Mouse (Mus musculus) neural tube, embryonic 12.5 days (tissue): ENCODE results near the gene Hist4h4. TPM values are rescaled to one million over a fixed set of nuclear protein-coding genes. Genes with fewer than 3 reads are reported as not detected.

ENCODE experiments used
- ATAC-seq: fragments of 200-750 bp; cut with Nextera tagmentation; 2 replicates; pipeline ENCODE4 v1.8.0; 2017; ENCODE audit warnings: low read depth, mild to moderate bottlenecking, moderate TSS enrichment, moderate library complexity; ENCODE audit not compliant: low FRiP score
- H3K27ac ChIP-seq: fragments of 300-500 bp; sonication (generic); 2 replicates; pipeline ENCODE4 v1.5.1; 2016
- H3K27me3 ChIP-seq: fragments of 300-500 bp; sonication (generic); replicated peaks from 2 replicates; pipeline ENCODE4 v1.6.1; 2016; ENCODE audit warnings: mild to moderate bottlenecking
- H3K36me3 ChIP-seq: fragments of 300-500 bp; sonication (generic); 2 replicates; pipeline ENCODE4 v1.6.1; 2016; ENCODE audit warnings: mild to moderate bottlenecking
- H3K4me1 ChIP-seq: fragments of 300-500 bp; sonication (generic); 2 replicates; pipeline ENCODE4 v1.6.1; 2016
- H3K4me2 ChIP-seq: fragments of 300-500 bp; sonication (generic); replicated peaks from 2 replicates; pipeline ENCODE4 v1.6.1; 2016; ENCODE audit warnings: mild to moderate bottlenecking
- H3K4me3 ChIP-seq: fragments of 300-500 bp; sonication (generic); 2 replicates; pipeline ENCODE4 v1.5.1; 2016
- H3K9ac ChIP-seq: fragments of 300-500 bp; sonication (generic); 2 replicates; pipeline ENCODE4 v1.6.1; 2016; ENCODE audit warnings: mild to moderate bottlenecking
- H3K9me3 ChIP-seq: fragments of 300-500 bp; sonication (generic); 2 replicates; pipeline ENCODE4 v1.6.1; 2016; ENCODE audit warnings: mild to moderate bottlenecking
- WGBS: fragments of 180-500 bp; shearing (Covaris S2); methylation state at CpG from one replicate; pipeline ENCODE4 v1.1.7; 2016; 5-methylcytosine and 5-hydroxymethylcytosine counted together
- microRNA-seq: library from miRNA; unstranded; fragments of <30 nt; microRNA quantifications from one replicate; pipeline ENCODE4, GENCODE M21; 2017
- polyA plus RNA-seq: library from polyadenylated mRNA; unstranded; fragments of >200 nt; fragmentation: Nextera tagmentation; extraction: Ambion mirVana; gene quantifications from 2 replicates; pipeline ENCODE4 v1.2.1, GENCODE M21; 2016

Hist4h4 gene
- polyA plus RNA-seq, 1 experiment from 2014 or later, result 0.67 TPM

- no peak overlapping the region for H3K4me2 ChIP-seq
- no peak overlapping the region for H3K27ac ChIP-seq
- no peak overlapping the region for H3K9ac ChIP-seq
- H3K27me3 ChIP-seq, result no peaks in the 10 kb centered on the region
- WGBS, result 90% methylated on average over 8 of the region's 8 CpGs
- H3K4me3 ChIP-seq, result no peak overlapping the region
- H3K4me1 ChIP-seq, result no peaks in the 10 kb centered on the region
- ATAC-seq, result no peak
- H3K9me3 ChIP-seq, result no peaks in the 10 kb centered on the region
- no peaks in the 10 kb centered on the region for H3K36me3 ChIP-seq
Observed at GRCm38 (mm10) chr6:136769143-136769542, 35.1 kb downstream of the Hist4h4 start.

DNA sequence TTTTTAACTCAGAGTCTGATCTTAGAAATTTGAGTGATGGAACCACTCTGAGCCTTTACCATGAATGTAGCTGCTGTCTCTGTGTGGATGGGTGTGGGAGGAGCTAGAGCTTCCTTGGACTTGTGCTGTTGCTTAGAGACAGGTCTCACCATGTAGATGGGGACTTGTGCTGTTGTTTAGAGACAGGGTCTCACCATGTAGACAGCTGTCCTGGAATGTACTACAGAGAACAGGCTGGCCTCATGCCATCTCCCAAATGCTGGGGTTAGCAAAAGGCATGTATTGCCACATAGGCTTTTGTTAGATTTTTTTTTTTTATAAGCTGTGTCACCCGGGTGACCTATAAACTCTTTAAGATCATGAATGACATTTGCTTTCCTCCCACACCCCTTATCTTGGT, 40.3 kb downstream of the Hist4h4 start:
- 90% methylated on average over 1 of the region's 1 CpGs for WGBS
- H3K4me1 ChIP-seq, result no peaks in the 10 kb centered on the region
- H3K4me3 ChIP-seq, result no peak overlapping the region
- H3K9me3 ChIP-seq, result no peaks in the 10 kb centered on the region
- no peak overlapping the region for H3K9ac ChIP-seq
- no peaks in the 10 kb centered on the region for H3K27me3 ChIP-seq
- no peak overlapping the region for H3K4me2 ChIP-seq
- no peak for ATAC-seq
- H3K27ac ChIP-seq, result no peak overlapping the region
- H3K36me3 ChIP-seq, result no peaks in the 10 kb centered on the region

Small RNAs within 50 kb of the gene (microRNA-seq; reads per million reads assigned to microRNA genes)
- gene Gm44364, result not detected

Other genes with a start within 250 kb of the Hist4h4 start
- gene Plbd1, start 142.5 kb downstream of the Hist4h4 start, polyA plus RNA-seq, result 1.3 and 2.0 TPM in 2 replicates
- gene Gucy2c, start 22.6 kb downstream of the Hist4h4 start, polyA plus RNA-seq, result 0.20 and 0.41 TPM in 2 replicates
- gene H2afj, start 3.8 kb upstream of the Hist4h4 start, polyA plus RNA-seq, result 123 and 127 TPM in 2 replicates
- 1.1 and 3.7 TPM in 2 replicates for gene BC049715, start 23.2 kb upstream of the Hist4h4 start, polyA plus RNA-seq
- 113 and 115 TPM in 2 replicates for gene Wbp11, start 23.8 kb upstream of the Hist4h4 start, polyA plus RNA-seq
- gene Smco3, start 31.0 kb upstream of the Hist4h4 start, polyA plus RNA-seq, result 0.29 and 1.5 TPM in 2 replicates
- 0.51 and 0.86 TPM in 2 replicates for gene Art4, start 53.3 kb upstream of the Hist4h4 start, polyA plus RNA-seq
- gene Mgp, start 71.4 kb upstream of the Hist4h4 start, polyA plus RNA-seq, result 8.8 and 13.0 TPM in 2 replicates
- gene Erp27, start 117.8 kb upstream of the Hist4h4 start, polyA plus RNA-seq, result not detected in 2 replicates
- gene Pde6h, start 119.4 kb upstream of the Hist4h4 start, polyA plus RNA-seq, result not detected in 2 replicates
- 21.6 and 22.7 TPM in 2 replicates for gene Arhgdib, start 137.5 kb upstream of the Hist4h4 start, polyA plus RNA-seq